Mouse (Mus musculus): ENCODE results near the gene Rwdd3. TPM values are rescaled to one million over a fixed set of nuclear protein-coding genes. Genes with fewer than 3 reads are reported as not detected.

Rwdd3 gene
- 11.1 TPM for polyA plus RNA-seq (2017; shearing (Covaris generic))

DNA sequence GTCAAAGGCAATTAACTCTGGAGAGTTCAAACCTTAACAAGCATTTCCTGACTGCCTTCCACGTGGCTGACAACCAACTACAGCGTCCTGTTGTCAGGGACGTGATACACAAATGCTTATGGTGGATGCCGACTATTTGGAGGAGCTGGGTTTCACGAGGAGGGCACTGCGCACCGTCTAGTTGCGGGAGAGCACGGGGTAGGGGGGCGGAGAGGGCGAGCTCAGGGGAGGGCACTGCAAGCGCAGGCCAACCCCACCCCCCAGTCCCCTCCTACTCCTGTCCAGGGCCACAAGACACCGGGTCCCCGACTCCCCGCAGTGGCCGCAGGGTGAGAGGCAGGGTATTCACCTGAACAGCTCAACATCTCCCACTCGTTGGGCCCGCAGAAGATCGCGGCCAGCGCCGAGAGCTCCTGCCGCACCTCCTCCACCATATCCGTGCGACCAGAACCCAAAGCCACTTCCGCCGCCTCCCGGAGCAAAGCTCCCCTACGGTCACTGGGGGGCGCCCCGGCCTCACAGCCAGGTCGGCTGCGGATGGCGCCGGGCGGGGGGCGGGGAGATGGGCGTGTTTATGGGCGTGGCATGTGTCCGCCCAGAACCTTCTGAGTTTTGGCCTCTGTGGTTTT lies at the start of gene Rwdd3:
Gene Rwdd3, minus strand, starts transcription at position 453 of the 629 bp plus-strand sequence.

Other genes with a start within 250 kb of the Rwdd3 start
- not detected for gene Tmem56, start 111.4 kb upstream of the Rwdd3 start, polyA plus RNA-seq (2017; shearing (Covaris generic))
- 13.6 TPM for gene Alg14, start 120.1 kb upstream of the Rwdd3 start, polyA plus RNA-seq (2017; shearing (Covaris generic))

Data from CD4-positive, CD25-positive, alpha-beta regulatory T cell (primary cell).